Mouse (Mus musculus) lung, adult 2 months (tissue): ENCODE data around the gene Mfn2.

ENCODE experiments used
- CTCF ChIP-seq: fragments of 200-500 bp; IDR thresholded peaks from 2 replicates; pipeline ENCODE4 v1.5.1; 2011; ENCODE audit warnings: mild to moderate bottlenecking, low read length, control low read depth; ENCODE audit not compliant: insufficient read depth
- POLR2A ChIP-seq: fragments of 200-500 bp; IDR thresholded peaks from 2 replicates; pipeline ENCODE4 v1.6.1; 2011; ENCODE audit warnings: low read depth, mild to moderate bottlenecking, control low read depth, low read length, borderline replicate concordance; ENCODE audit errors: extremely low read depth

GRCm38 (mm10) chr4:147940111-147940510 is 35.6 kb upstream of the Mfn2 start:
- TF ChIP-seq CTCF = no peak
- no peak for TF ChIP-seq POLR2A
